Mouse (Mus musculus) inflammation-experienced regulatory T-cells (primary cell): ENCODE measurements around the gene Samd1. TPM values are rescaled to one million over a fixed set of nuclear protein-coding genes. Genes with fewer than 3 reads are reported as not detected.

ENCODE experiments used
- polyA plus RNA-seq, 2 experiments: library from polyadenylated mRNA; unstranded; fragments of 100-300 nt; shearing (Covaris generic); gene quantifications; one replicate each; pipeline ENCODE4 v1.2.1; 2017

Gene Samd1
- polyA plus RNA-seq, result 10 to 100 TPM; 10.8 to 13.7 TPM

DNA sequence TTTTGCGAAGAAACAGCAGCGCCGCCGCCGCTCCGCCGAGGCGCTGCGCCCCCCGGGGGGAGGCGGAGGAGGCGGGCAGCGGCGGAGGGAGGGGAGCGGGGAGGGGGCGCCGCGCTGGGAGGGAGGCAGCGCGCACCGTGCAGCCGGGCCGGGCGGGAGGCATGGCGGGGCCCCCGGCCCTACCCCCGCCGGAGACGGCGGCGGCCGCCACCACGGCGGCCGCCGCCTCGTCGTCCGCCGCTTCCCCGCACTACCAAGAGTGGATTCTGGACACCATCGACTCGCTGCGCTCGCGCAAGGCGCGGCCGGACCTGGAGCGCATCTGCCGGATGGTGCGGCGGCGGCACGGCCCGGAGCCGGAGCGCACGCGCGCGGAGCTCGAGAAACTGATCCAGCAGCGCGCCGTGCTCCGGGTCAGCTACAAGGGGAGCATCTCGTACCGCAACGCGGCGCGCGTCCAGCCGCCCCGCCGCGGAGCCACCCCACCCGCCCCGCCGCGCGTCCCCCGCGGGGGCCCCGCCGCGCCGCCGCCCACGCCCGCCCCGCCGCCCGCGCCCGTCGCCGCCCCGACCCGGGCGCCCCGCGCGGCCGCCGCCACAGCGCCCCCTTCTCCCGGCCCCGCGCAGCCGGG, at the start of gene Samd1:
Gene Samd1 (plus strand): TSS at position 162 of the 631 bp plus-strand sequence.

DNA sequence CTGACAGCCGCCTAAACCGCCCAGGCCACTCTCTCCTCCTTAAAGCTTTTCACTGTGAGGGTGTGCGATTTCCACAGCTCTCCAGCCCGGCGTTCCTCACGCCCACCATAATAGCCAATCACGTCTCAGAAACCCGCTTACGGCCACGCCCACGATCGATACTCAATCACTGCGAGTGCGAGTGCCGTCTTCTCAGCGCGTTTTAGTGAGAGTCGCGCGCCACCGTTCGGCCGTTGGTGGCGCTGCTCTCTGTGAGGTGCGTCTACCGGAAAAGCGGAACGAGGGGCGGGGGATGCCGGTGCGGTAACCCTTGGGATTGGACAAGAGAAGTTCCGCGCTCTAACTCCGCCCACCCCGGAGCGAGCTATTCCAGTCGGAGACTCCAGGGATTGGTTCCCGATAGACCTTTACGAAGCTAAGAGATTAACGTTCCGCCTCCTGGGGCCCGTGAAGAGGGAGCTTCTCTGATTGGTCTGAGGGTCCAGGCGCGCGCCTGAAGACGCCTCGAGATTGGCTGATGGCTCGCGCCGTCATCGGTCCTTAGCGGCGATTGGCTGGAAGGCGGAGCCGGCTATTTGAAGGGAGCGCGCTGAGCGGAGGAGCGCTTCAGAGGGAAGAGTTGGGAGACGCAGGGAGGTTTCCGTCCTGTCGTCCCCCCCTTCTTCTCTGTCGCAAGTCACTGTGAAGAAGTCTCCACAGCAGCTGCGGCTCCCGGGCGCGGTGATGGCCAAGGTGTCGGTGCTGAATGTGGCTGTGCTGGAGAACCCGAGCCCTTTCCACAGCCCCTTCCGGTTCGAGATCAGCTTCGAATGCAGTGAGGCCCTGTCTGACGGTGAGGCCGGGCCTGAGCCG, 42.1 kb upstream of the Samd1 start, which contains the start of the genes Gm10644 and Asf1b:
Gene Gm10644 (minus strand): TSS at position 100 of the 852 bp plus-strand sequence.
Gene Asf1b (plus strand): TSS at position 402 of the 852 bp plus-strand sequence.

DNA sequence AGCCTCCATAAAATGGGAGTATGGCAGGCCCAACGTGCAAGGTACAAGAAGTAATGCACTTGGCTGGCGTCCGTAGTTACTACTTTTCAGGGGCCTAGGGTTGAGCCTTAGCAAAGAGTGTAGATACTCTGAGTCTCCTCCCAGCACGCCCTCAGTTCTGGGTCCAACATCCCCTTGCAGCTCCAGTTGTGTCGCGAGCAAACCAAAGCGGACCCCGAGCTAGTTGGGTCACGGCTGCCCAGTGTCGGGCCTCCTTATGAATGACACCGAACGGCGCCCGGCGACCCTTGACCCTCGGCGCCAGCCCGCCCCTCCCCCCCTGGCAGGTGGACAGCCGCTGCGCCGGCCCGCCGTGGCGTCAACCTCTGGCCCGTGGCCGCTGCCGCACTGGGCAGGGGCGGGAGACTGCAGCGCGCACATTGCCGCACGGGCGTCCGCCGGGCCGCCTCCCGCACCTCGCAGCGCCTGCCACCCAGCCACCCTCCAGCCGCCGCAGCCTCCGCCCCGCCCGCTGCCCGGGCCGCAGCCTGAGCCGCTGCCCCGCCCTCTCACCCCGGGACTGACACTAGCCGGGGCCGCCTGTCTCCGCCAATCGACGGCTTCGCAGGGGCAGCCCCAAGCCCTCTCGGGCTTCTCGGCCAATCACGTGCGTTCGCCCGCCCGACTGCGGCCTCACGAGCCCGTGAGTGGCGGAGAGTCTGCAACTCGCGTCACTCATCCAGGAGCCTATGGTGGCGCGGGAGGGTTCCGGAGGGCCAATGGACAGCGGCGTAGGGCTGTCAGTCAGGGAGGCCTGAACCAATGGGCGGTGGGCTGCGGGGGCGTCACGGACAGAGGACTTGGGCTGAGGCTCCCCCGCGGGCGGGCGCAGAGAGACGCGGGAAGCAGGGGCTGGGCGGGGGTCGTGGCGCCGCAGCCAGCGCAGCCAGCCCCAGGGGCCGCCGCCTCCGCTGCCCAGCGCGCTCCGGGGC, 25.0 kb upstream of the Samd1 start, which contains the start of gene Prkaca:
Gene Prkaca (plus strand): TSS at position 844 of the 971 bp plus-strand sequence.

DNA sequence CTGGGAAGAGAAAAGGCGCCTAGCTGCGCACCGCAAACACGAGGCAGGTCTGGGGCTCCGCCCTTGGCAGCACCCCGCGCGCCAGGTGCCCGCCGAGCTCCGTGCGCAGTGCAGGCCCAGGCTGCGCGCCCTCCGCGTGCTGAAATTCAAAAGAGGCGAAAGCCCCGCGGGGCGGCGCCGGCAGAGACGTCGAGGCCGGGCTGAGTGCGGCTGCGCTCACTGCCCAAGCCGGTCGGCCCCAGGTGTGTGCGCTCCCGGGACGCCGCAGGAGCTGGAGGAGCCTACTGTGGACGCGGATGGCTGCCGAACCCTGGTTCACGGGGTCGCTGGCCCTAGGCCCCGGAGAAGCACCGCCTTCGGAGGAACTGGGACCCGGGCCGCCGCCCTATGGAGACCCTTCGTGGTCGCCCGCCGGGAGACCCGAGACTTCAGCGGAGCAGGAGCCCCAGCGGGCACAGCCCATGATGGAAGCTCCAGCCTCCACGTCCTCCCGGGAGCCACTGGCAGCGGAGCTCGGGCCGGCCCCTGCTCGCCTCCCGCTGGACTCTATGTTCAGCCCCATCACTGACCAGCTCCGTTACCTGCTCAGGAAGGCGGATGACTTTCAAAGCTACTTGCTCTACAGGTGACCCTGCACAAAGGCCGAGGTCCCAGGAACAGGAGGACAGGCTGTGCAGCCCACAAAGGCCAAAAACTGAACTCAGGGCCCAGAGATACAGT, 4.0 kb downstream of the Samd1 start, which contains the start of gene 1700067K01Rik:
Gene 1700067K01Rik (plus strand): TSS at position 222 of the 720 bp plus-strand sequence.

DNA sequence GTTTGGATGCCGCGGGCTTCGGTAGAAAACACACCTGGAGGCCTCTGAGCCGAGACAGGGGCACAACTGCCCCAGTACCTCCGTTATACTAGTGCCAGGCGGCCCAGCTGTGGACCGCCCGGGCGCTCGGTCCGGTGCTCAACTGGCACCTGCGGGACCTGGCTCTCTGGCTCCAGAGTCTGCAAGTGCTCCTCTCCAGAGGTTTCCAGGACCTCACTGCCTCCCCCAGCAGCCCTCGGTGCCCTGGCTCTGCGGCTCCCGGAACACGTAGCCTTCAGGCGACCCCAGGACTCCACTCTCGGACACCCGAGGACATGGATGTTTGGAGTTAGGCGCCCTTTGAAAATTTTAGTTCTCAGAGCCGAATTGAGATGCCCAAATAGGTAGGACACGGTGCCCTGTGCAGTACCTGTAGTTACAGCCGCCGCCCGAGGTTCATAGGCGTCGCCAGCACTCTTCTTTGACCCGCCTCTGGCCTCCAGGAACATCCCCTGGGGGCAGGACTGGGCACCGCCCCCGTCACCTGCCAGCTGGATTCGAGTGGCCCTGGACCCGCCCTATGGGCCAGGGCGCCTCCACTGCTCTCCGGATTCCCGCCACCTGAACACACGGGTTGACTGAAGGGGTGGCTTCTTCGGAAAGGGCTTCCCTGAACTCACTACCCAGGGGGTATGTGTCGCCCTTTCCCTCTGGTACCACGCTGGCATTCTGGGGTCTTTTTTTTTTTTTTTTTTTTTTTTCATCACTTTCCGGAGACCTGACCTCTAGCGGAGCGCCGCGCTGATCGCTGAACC, 14.4 kb downstream of the Samd1 start, which contains the start of gene 2210011C24Rik:
Gene 2210011C24Rik (minus strand): TSS at position 467 of the 794 bp plus-strand sequence.

DNA sequence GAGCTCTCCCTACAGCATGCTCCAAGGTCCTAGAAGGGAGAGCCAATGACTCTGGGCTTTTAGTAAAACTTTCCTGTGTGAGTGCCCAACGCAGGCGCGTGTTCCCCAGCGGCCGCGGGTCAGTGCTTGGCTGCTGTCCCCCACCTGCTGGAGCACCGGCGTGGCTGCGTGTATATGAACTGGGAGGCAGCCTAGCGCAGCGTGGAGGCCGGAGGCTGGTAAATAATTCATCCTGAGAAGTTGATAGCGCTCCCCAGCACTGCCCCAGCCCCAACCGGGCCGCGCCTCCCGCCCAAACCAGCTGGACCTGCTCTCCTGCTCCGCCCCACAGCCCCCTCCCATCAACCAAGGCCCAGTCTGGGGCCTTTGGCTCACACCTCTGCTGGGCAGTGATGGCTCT, 23.6 kb downstream of the Samd1 start, which contains the start of gene Palm3:
Gene Palm3 (plus strand): TSS at position 376 of the 400 bp plus-strand sequence.

DNA sequence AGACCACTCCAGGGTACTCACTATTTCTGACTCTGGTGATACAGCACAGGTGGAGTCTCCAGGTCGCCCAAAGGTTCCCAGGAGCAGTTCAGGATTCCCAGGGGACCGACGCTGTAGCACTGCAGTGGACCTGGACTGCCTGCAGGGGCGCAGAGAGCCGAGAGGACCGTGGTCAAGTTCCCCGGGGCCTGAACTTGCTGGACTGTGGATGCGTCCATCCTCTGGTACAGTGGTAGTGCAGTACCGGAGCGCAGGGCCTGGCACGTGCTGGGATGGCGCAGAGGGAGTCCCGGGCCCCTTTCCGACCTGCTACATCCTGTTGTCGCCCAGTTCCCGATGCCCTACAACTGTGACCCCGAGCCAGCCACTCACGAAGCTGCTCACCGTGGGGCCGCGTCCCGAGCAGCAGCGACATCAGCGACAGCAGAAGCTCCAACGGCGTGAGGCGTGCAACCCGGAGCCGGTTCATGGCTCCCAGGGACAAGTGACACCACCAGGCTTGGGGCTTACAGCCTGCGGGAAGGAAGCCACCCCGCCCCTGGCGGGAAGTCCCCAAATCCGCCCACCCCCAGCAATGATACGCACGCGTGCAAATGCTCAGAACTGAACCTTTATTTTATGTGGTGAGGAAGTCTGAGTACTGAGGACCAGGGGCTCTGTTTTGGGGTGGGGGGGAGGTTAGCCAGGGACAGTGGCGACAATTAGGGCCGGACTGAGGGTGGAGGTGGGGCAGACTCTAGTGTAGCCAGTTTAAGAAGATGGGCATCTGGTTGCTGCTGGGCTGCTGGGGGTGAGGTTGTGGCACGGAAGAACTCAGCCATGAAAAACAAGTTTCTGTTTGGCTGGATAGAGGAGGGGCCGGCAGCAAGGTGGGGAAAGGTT, 44.8 kb downstream of the Samd1 start, which contains the start of gene Il27ra:
Gene Il27ra (minus strand): TSS at position 524 of the 882 bp plus-strand sequence.

DNA sequence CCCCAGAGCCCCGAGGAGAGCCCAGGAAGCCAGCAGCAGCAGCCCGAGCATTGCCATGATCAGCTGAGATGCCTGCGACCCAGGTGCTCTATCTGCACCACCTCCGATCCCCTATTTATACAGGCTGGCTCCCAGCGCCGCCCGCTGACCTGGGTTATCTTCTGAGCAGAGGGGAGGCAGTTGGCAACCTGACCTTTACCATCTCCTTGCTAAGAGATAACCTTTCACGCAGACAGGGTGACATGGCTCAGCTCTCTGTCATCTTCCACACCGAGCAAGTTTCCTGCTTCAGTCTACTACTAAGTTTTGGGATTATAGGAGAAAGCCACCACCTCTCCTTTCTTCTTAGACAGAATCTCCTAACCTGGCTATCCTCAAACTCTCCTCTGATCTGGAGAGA, 47.4 kb downstream of the Samd1 start, which contains the start of gene Rln3:
Gene Rln3 (minus strand): TSS at position 101 of the 400 bp plus-strand sequence.

Other genes starting within 250 kb of the Samd1 start
- gene Adgrl1, start 97.6 kb upstream of the Samd1 start, polyA plus RNA-seq, result 1 to 10 TPM; 6.8 to 8.2 TPM
- under 1 TPM; 0.31 to 0.41 TPM for gene Gm10644, start 42.5 kb upstream of the Samd1 start, polyA plus RNA-seq
- gene Asf1b, start 42.2 kb upstream of the Samd1 start, polyA plus RNA-seq, result 10 to 100 TPM; 15.0 to 20.4 TPM
- 10 to 100 TPM; 54.4 to 56.5 TPM for gene Prkaca, start 24.7 kb upstream of the Samd1 start, polyA plus RNA-seq
- 1 to 10 TPM in 1 of 2 experiments, under 1 TPM in 1; 0.27 to 1.9 TPM for gene 1700067K01Rik, start 3.8 kb downstream of the Samd1 start, polyA plus RNA-seq
- gene 2210011C24Rik, start 14.5 kb downstream of the Samd1 start, polyA plus RNA-seq, result 1 to 10 TPM; 2.9 to 7.6 TPM
- gene Palm3, start 23.8 kb downstream of the Samd1 start, polyA plus RNA-seq, result 10 to 100 TPM; 11.3 to 13.7 TPM
- gene Il27ra, start 44.9 kb downstream of the Samd1 start, polyA plus RNA-seq, result 100 to 1,000 TPM; 365 to 373 TPM
- gene Rln3, start 47.3 kb downstream of the Samd1 start, polyA plus RNA-seq, result 100 to 1,000 TPM in 1 of 2 experiments, 10 to 100 TPM in 1; 65.5 to 209 TPM
- gene Gm10643, start 67.5 kb downstream of the Samd1 start, polyA plus RNA-seq, result 1 to 10 TPM; 2.0 to 3.5 TPM
- 10 to 100 TPM; 23.1 to 37.3 TPM for gene Rfx1, start 69.2 kb downstream of the Samd1 start, polyA plus RNA-seq
- 10 to 100 TPM; 28.6 to 31.3 TPM for gene Dcaf15, start 107.1 kb downstream of the Samd1 start, polyA plus RNA-seq
- gene Podnl1, start 128.3 kb downstream of the Samd1 start, polyA plus RNA-seq, result 10 to 100 TPM; 21.0 to 24.1 TPM
- 10 to 100 TPM; 42.3 to 51.2 TPM for gene Cc2d1a, start 150.3 kb downstream of the Samd1 start, polyA plus RNA-seq
- gene 4930432K21Rik, start 150.4 kb downstream of the Samd1 start, polyA plus RNA-seq, result 1 to 10 TPM; 1.5 to 1.8 TPM
- gene Nanos3, start 187.5 kb downstream of the Samd1 start, polyA plus RNA-seq, result 1 to 10 TPM in 1 of 2 experiments, under 1 TPM in 1; 0.90 to 3.7 TPM
- gene Zswim4, start 239.4 kb downstream of the Samd1 start, polyA plus RNA-seq, result 10 to 100 TPM; 14.8 to 16.2 TPM